Mouse (Mus musculus) ES-CJ7 (cell line): ENCODE measurements at regions not wholly inside any gene's neighbourhood (a gene's known extent, or its start where the extent isn't known, plus 50 kb on each side); places are given as distances from the start of the nearest gene placed in this dataset.

Experiments used
- DNase-seq: peaks from one replicate; pipeline ENCODE4 v3.0.0; 2011; ENCODE audit warnings: low read depth, low spot score

DNA sequence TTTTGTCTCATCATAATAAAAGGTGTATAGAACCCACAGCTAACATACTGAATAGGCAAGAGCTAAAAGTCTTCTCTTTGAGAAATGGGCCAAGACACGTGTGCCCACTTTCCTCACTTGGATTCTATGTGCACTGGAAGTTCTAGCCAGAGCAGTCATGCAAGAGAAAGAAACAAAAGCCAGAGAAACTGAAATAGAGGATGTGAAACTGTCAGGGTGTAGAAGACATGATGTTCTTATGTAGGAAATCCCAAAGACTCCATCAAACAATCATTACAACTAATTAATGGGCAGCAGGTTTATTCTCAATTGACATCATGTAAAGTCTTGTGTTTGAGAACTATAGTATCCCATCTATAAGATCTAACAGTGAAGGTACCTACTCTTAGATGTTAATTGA is 294.9 kb downstream of the Hhipl2 start:
- no peak for DNase-seq

- DNase-seq, result peak; percentile 21
These were observed 296.0 kb upstream of the Dusp10 start for GRCm38 (mm10) chr1:183717060-183717459.

- no peak for DNase-seq
These were observed 264.0 kb upstream of the Dusp10 start for GRCm38 (mm10) chr1:183749126-183749525.

GRCm38 (mm10) chr1:183754500-183754899 is 258.6 kb upstream of the Dusp10 start:
- DNase-seq, result no peak

DNA sequence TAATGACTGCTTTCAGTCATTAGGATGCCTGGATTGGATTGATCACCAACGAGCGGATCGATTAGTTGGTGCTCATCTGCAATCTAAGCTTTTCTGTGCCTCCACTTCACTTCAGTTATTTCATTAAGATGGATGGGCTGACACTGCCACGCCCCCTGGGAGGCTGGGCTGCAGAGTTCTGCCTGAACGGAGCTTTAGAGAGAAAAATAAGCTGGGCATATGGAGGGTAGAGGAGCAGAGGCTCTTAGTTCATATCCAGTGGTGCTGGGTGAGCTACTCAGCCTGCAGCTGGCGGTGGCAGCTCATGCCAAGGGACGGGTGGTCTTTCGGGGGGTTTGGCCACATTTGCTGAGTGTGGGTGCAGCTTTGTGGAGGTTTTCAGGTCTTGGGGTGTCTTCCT is 256.4 kb upstream of the Dusp10 start:
- DNase-seq, result no peak

- DNase-seq, result no peak
These were observed 249.0 kb upstream of the Dusp10 start for GRCm38 (mm10) chr1:183763864-183764726.

DNA sequence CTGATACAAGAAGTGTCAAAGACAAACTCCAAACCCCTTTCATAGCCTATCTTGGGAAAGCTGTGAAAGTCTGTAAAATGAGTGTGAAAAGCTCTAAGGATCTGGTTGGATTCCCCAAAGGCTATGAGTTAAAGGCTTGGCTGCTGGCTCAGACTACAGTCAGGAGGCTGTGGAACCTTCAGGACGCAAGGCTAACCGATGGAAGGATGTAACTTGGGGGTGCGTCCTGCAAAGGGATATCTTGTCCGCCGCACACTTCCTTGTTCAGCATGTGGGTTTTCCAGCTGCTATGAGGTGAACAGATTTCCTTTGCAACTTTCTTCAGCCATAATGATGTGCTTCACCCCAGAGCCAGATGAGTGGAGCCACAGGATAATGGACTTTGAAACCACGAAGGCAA is 240.3 kb upstream of the Dusp10 start:
- DNase-seq, result no peak

DNA sequence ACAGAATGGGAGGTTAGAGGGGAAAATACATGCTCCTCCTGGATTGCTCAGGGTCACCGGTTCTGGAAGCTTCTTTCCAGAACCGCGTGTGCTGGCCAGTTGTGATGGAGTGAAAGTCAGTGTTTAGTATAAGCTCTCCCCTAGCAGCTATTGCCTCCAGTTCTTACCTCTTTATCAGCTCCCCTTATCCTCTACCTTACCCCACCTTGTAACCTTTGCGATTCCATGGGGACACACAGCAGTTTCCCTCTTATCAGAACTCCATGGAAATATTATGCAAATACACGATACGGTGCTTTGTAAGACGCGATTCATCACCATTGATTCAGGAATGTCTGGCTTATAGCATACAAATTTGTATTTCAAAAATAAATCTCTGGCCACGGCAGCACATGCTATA is 232.9 kb upstream of the Dusp10 start:
- no peak for DNase-seq

DNA sequence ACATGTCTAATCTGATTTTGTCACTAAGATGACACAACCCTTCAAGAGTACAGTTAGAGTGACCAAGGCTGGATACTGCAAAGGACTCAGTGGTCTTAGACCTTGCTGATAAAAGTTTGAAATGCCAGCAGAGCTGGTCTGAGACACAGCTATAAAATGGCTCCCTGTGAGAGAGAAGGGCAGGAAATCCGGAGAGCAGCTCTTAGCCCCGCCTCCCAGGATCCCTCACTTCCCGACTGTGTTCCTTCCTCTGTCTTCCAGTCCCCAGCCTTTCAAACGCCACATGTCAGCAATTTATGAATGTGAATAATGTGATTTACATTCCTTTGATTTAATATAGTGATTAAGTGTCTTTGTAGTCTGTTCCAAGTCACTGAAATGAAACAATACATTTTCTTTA is 232.3 kb upstream of the Dusp10 start:
- no peak for DNase-seq

DNA sequence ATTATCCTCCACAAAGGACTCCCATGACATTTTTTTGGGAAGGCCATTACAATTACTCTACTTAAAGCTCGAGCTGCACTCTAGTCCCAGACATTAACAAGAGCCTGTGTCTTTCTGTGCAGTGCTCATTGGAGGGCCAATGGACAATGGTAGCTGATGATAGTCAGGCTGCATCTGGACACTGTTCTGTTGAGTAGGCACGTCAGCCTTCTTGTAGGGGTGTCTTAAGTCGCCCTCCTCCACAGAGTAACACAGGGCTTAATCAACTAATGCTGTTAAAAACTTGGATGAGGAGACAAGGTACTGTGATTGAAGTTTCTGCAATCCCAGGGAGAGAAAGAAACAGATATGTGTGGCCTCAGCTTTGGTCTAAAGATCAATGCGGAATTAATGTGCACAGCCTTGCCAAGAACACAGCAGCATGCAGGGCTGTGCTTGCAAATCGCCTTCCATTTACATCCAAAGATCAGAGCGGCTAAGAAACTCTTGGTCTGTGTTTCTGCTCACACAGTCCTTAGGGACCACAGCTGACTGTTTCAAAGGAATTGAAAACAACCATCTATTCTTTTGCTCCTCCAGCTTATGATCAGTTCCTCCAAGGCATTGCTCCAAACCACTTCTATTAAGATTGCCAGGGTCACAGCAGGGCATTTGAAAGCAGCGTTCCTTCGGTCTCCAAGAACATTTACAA is 229.5 kb upstream of the Dusp10 start:
- no peak for DNase-seq

GRCm38 (mm10) chr1:183792230-183792813 is 220.8 kb upstream of the Dusp10 start:
- no peak for DNase-seq

DNA sequence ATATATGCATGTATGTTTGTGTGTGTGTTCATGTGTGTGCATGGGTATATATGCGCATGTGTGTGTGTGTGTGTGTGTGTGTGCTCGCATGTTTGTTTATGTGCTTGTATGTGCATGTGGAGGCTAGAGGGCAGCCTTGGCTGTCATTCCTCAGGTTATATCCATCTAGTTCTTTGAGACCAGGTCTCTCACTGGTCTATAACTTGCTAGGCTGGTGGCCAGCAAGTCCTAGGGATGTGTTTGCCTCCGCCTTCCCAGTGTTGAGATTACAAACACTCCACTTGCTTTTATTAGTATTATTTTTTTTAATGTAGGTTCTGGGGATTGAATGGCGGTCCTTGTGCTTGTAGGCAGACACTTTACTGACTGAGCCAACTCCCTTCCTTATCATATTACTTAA is 219.8 kb upstream of the Dusp10 start:
- DNase-seq, result no peak

DNA sequence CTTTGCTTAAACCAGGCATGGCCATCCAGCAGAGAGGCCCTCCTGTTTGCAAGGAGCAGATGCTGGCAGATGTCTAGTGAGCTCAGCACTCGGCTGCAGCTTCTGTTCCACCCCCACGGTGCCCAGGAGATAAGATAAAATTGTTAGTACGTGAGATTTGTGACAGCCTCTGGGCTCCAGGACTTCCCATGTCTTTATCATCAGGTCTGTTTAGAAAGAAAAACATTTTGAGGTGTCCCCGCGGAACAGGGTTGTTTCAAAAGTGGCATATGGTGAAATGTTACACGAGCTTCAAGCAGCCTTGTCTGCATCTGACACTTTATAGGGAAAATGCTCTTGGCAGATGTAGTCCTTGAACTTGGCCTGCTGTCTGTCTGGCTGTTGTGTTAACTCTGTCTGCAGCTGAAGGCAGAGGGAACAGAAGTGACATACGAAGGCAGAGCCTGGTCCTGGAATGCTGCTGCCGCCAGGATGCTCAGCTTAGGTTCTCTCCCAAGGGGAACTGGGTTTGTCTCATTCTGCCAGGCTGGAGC is 219.1 kb upstream of the Dusp10 start:
- DNase-seq, result no peak

- DNase-seq, result no peak
These were observed 210.8 kb upstream of the Dusp10 start for GRCm38 (mm10) chr1:183802351-183802750.

DNA sequence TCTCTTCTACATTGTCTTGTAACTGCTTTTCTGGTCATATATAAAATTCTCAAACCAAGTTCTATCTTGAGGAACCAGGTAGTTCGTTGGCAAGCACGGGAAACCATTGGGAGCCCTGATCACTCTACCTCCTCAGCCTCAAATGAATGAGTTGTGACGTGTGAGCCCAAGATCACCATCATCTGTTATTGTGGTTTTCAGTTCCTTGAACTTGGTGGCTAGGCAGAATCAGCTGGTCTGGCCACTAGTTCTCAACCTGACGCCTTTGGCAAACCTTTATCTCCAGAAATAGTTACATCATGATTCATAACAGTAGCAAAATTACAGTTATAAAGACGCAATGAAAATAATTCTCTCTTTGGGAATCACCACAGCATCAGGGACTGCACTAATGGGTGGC is 209.7 kb upstream of the Dusp10 start:
- DNase-seq, result no peak

- no peak for DNase-seq
These were observed 209.3 kb upstream of the Dusp10 start for GRCm38 (mm10) chr1:183803826-183804225.

GRCm38 (mm10) chr1:183804295-183804694 is 208.8 kb upstream of the Dusp10 start:
- DNase-seq, result no peak

GRCm38 (mm10) chr1:183806864-183807730 is 206.0 kb upstream of the Dusp10 start:
- no peak for DNase-seq

DNA sequence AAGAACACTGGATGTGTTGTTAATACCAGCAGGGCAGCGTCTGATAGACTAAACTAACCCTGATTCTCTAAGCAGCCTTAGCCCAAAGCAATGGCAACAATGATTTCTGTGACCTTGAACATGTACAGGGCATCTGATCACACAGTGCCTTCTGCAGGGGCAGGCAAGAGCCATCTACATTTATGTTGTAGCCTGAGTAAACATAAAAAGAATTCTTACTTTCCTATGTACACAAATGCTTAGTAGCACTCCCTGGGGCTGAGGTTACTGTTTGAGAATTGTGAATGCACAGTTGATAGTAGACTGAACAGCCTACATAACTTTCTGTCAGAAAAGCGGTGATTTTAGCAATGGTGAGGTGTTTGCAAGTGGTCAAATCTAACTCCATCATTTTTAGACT is 204.9 kb upstream of the Dusp10 start:
- DNase-seq, result no peak

DNA sequence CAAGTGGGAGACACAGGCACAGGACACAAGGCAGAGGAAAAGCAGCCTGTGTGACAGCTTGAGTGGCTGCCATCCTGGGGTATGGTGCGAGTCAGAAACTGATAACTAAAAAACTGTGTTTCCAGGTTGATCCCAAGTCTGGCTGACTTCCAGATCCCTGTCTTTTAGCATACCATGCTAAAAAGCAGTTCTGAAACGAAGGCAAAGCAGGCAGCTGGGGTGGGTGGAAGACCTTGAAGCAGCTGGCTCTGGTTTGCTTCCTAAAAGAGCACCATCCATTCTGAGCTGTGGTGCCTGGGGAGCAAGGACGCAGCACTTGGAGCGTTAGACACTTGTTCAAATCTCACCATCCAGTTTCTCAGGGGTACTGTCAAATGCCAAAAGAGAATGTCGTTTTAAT is 192.5 kb upstream of the Dusp10 start:
- no peak for DNase-seq

DNA sequence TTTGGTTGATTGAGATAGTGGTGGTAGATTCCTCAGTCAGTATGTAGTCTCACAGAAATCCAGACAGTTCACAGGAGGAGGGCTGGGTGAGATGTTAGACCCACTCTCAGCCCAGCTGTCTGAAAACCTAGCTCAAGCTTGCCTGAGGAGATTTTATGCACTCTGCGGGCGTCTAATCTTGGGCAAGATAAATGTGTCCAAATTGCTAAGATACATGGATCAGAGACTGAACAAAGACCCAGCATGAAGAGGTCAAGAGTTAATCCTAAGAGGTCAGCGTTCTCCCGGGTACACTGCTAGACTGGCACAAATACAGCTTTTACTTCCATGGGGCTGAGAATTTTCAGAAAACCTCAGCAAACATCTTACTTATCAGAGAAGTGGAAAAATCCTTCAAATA is 186.8 kb upstream of the Dusp10 start:
- DNase-seq, result no peak

GRCm38 (mm10) chr1:183845135-183845534 is 168.0 kb upstream of the Dusp10 start:
- DNase-seq, result no peak
